Mouse (Mus musculus): ENCODE results near the gene Tagln2. TPM values are rescaled to one million over a fixed set of nuclear protein-coding genes. Genes with fewer than 3 reads are reported as not detected.
A peak's percentile ranks its signal among the peaks of the same experiment; 100 is the strongest.

The Tagln2 gene
- polyA plus RNA-seq, 1 experiment from 2014 or later, result 580 TPM

- Histone ChIP-seq H3K9ac (peak overlapping the region; percentile 43), H3K27ac (peak overlapping the region; percentile 92), H3K4me3 (peak overlapping the region; percentile 56), H3K36me3 (no peaks in the 10 kb centered on the region), H3K4me2 (peak overlapping the region; percentile 76), H3K9me3 (no peaks in the 10 kb centered on the region), H3K27me3 (no peaks in the 10 kb centered on the region), H3K4me1 (peaks cover 33% of the 10 kb centered on the region)
- ATAC-seq (ENCODE audit: borderline replicate concordance, extremely low read depth, low FRiP score, low TSS enrichment), result no peak
- 6% methylated on average over 12 of the region's 12 CpGs for WGBS
Observed at GRCm38 (mm10) chr1:172482518-172483360, 17.1 kb upstream of the Tagln2 start.

GRCm38 (mm10) chr1:172483361-172483660 is 16.5 kb upstream of the Tagln2 start:
- Histone ChIP-seq H3K9me3 (no peaks in the 10 kb centered on the region), H3K4me3 (peak overlapping the region; percentile 56), H3K4me1 (peaks cover 33% of the 10 kb centered on the region), H3K27me3 (no peaks in the 10 kb centered on the region), H3K9ac (no peak overlapping the region; the same call in 1 of the 2 replicates), H3K27ac (no peak overlapping the region), H3K4me2 (peak overlapping the region; percentile 76), H3K36me3 (no peaks in the 10 kb centered on the region)
- ATAC-seq (ENCODE audit: borderline replicate concordance, extremely low read depth, low FRiP score, low TSS enrichment), result no peak
- 36% methylated on average over 4 of the region's 4 CpGs for WGBS

- Histone ChIP-seq H3K36me3 (no peaks in the 10 kb centered on the region), H3K27me3 (no peaks in the 10 kb centered on the region), H3K4me3 (no peak overlapping the region), H3K27ac (no peak overlapping the region), H3K9ac (no peak overlapping the region), H3K4me2 (peak overlapping the region; percentile 29), H3K4me1 (peaks cover 33% of the 10 kb centered on the region), H3K9me3 (no peaks in the 10 kb centered on the region)
- no peak for ATAC-seq (ENCODE audit: borderline replicate concordance, extremely low read depth, low FRiP score, low TSS enrichment)
- 54% methylated on average over 11 of the region's 11 CpGs for WGBS
Observed at GRCm38 (mm10) chr1:172484236-172484635, 15.6 kb upstream of the Tagln2 start.

GRCm38 (mm10) chr1:172484671-172485070 is 15.2 kb upstream of the Tagln2 start:
- Histone ChIP-seq H3K4me3 (no peak overlapping the region), H3K4me1 (peaks cover 33% of the 10 kb centered on the region), H3K9me3 (no peaks in the 10 kb centered on the region), H3K27ac (no peak overlapping the region), H3K36me3 (no peaks in the 10 kb centered on the region), H3K4me2 (peak overlapping the region; percentile 29; the same call in 1 of the 2 replicates), H3K9ac (no peak overlapping the region), H3K27me3 (no peaks in the 10 kb centered on the region)
- no peak for ATAC-seq (ENCODE audit: borderline replicate concordance, extremely low read depth, low FRiP score, low TSS enrichment)
- WGBS, result 58% methylated on average over 13 of the region's 13 CpGs

- peaks cover 39% of the 10 kb centered on the region for H3K4me1 ChIP-seq
- no peaks in the 10 kb centered on the region for H3K27me3 ChIP-seq
- no peak overlapping the region for H3K9ac ChIP-seq
- H3K27ac ChIP-seq, result no peak overlapping the region
- H3K36me3 ChIP-seq, result no peaks in the 10 kb centered on the region
- no peak for ATAC-seq (ENCODE audit: borderline replicate concordance, extremely low read depth, low FRiP score, low TSS enrichment)
- WGBS, result 58% methylated on average over 6 of the region's 6 CpGs
- H3K9me3 ChIP-seq, result no peaks in the 10 kb centered on the region
- H3K4me2 ChIP-seq, result no peak overlapping the region
- H3K4me3 ChIP-seq, result no peak overlapping the region
Observed at GRCm38 (mm10) chr1:172485821-172486220, 14.0 kb upstream of the Tagln2 start.

GRCm38 (mm10) chr1:172486236-172486635 is 13.6 kb upstream of the Tagln2 start:
- H3K9ac ChIP-seq, result no peak overlapping the region
- peaks cover 35% of the 10 kb centered on the region for H3K4me1 ChIP-seq
- no peak overlapping the region for H3K4me3 ChIP-seq
- no peaks in the 10 kb centered on the region for H3K36me3 ChIP-seq
- no peak for ATAC-seq (ENCODE audit: borderline replicate concordance, extremely low read depth, low FRiP score, low TSS enrichment)
- H3K4me2 ChIP-seq, result no peak overlapping the region
- H3K27me3 ChIP-seq, result no peaks in the 10 kb centered on the region
- H3K9me3 ChIP-seq, result no peaks in the 10 kb centered on the region
- WGBS, result 49% methylated on average over 4 of the region's 4 CpGs
- H3K27ac ChIP-seq, result no peak overlapping the region

- no peaks in the 10 kb centered on the region for H3K27me3 ChIP-seq
- 84% methylated on average over 5 of the region's 5 CpGs for WGBS
- H3K9me3 ChIP-seq, result no peaks in the 10 kb centered on the region
- no peak overlapping the region for H3K27ac ChIP-seq
- no peak overlapping the region for H3K4me2 ChIP-seq
- no peaks in the 10 kb centered on the region for H3K36me3 ChIP-seq
- H3K4me1 ChIP-seq, result peaks cover 31% of the 10 kb centered on the region
- no peak overlapping the region for H3K9ac ChIP-seq
- ATAC-seq (ENCODE audit: borderline replicate concordance, extremely low read depth, low FRiP score, low TSS enrichment), result no peak
- H3K4me3 ChIP-seq, result no peak overlapping the region
Observed at GRCm38 (mm10) chr1:172486651-172487050, 13.2 kb upstream of the Tagln2 start.

GRCm38 (mm10) chr1:172487859-172488258 is 12.0 kb upstream of the Tagln2 start:
- ATAC-seq (ENCODE audit: borderline replicate concordance, extremely low read depth, low FRiP score, low TSS enrichment), result no peak
- Histone ChIP-seq H3K27ac (no peak overlapping the region), H3K36me3 (no peaks in the 10 kb centered on the region), H3K9ac (no peak overlapping the region), H3K4me2 (no peak overlapping the region), H3K4me3 (no peak overlapping the region), H3K4me1 (peaks cover 24% of the 10 kb centered on the region), H3K9me3 (no peaks in the 10 kb centered on the region), H3K27me3 (no peaks in the 10 kb centered on the region)
- 76% methylated on average over 4 of the region's 4 CpGs for WGBS

GRCm38 (mm10) chr1:172488831-172489230 is 11.0 kb upstream of the Tagln2 start:
- no peaks in the 10 kb centered on the region for H3K9me3 ChIP-seq
- no peak overlapping the region for H3K4me2 ChIP-seq
- ATAC-seq (ENCODE audit: borderline replicate concordance, extremely low read depth, low FRiP score, low TSS enrichment), result no peak
- no peaks in the 10 kb centered on the region for H3K36me3 ChIP-seq
- H3K4me1 ChIP-seq, result peaks cover 15% of the 10 kb centered on the region; the same call in 1 of the 2 replicates
- WGBS, result 77% methylated on average over 7 of the region's 7 CpGs
- H3K9ac ChIP-seq, result no peak overlapping the region
- no peak overlapping the region for H3K27ac ChIP-seq
- H3K4me3 ChIP-seq, result no peak overlapping the region
- H3K27me3 ChIP-seq, result no peaks in the 10 kb centered on the region

- Histone ChIP-seq H3K27ac (no peak overlapping the region), H3K4me3 (peak overlapping the region; percentile 29), H3K4me2 (peak overlapping the region; percentile 50), H3K4me1 (0 out of 2 replicates have a peak, but pooled peaks cover 8% of the 10 kb centered on the region), H3K27me3 (no peaks in the 10 kb centered on the region), H3K36me3 (no peaks in the 10 kb centered on the region), H3K9me3 (no peaks in the 10 kb centered on the region), H3K9ac (peak overlapping the region; percentile 47; the same call in 1 of the 2 replicates)
- ATAC-seq (ENCODE audit: borderline replicate concordance, extremely low read depth, low FRiP score, low TSS enrichment), result peak; percentile 41; the same call in 1 of the 2 replicates
- WGBS, result 56% methylated on average over 12 of the region's 12 CpGs
Observed at GRCm38 (mm10) chr1:172489585-172490250, 10.1 kb upstream of the Tagln2 start.

- no peak overlapping the region for H3K27ac ChIP-seq
- peak; percentile 60; the same call in 1 of the 2 replicates for ATAC-seq (ENCODE audit: borderline replicate concordance, extremely low read depth, low FRiP score, low TSS enrichment)
- H3K9ac ChIP-seq, result peak overlapping the region; percentile 47; the same call in 1 of the 2 replicates
- no peaks in the 10 kb centered on the region for H3K27me3 ChIP-seq
- H3K4me1 ChIP-seq, result 0 out of 2 replicates have a peak, but pooled peaks cover 6% of the 10 kb centered on the region
- H3K4me2 ChIP-seq, result peak overlapping the region; percentile 50
- no peaks in the 10 kb centered on the region for H3K9me3 ChIP-seq
- H3K4me3 ChIP-seq, result peak overlapping the region; percentile 29
- 14% methylated on average over 10 of the region's 10 CpGs for WGBS
- H3K36me3 ChIP-seq, result no peaks in the 10 kb centered on the region
Observed at GRCm38 (mm10) chr1:172490261-172490661, 9.6 kb upstream of the Tagln2 start.

GRCm38 (mm10) chr1:172492047-172492446 is 7.8 kb upstream of the Tagln2 start:
- Histone ChIP-seq H3K27me3 (no peaks in the 10 kb centered on the region), H3K27ac (no peak overlapping the region), H3K4me2 (no peak overlapping the region), H3K4me3 (no peak overlapping the region), H3K9me3 (no peaks in the 10 kb centered on the region), H3K36me3 (no peaks in the 10 kb centered on the region), H3K4me1 (0 out of 2 replicates have a peak, but pooled peaks cover 6% of the 10 kb centered on the region), H3K9ac (no peak overlapping the region)
- ATAC-seq (ENCODE audit: borderline replicate concordance, extremely low read depth, low FRiP score, low TSS enrichment), result no peak
- 88% methylated on average over 8 of the region's 8 CpGs for WGBS
